Mouse (Mus musculus): ENCODE measurements around the gene Shtn1. TPM values are rescaled to one million over a fixed set of nuclear protein-coding genes. Genes with fewer than 3 reads are reported as not detected.

Gene Shtn1
- polyA plus RNA-seq, 1 experiment: 0.10 TPM

GRCm38 (mm10) chr19:59036811-59037210, 39.1 kb downstream of the Shtn1 start:
- Histone ChIP-seq H3K4me3 (no peak overlapping the region), H3K27me3 (ENCODE audit: control insufficient read depth, insufficient read depth, insufficient read length) (peaks cover 18% of the 10 kb centered on the region), H3ac (ENCODE audit: control insufficient read depth, insufficient read length) (no peak overlapping the region), H3K4me2 (ENCODE audit: low read depth) (no peak overlapping the region), H3K79me2 (ENCODE audit: control insufficient read depth, insufficient read depth) (no peaks in the 10 kb centered on the region), H3K36me3 (ENCODE audit: control insufficient read depth, insufficient read depth) (no peaks in the 10 kb centered on the region)
- TF ChIP-seq USF1 (IDR thresholded peaks at IDR 0.05; ENCODE audit: low read depth) (no peak), POLR2AphosphoS2 (IDR thresholded peaks at IDR 0.05; ENCODE audit: insufficient read length, low read depth) (no peak), SRF (IDR thresholded peaks at IDR 0.05; ENCODE audit: control insufficient read depth, insufficient read length, low read depth) (no peak), REST (IDR thresholded peaks at IDR 0.05; ENCODE audit: insufficient read depth, insufficient read length) (no peak), POLR2A (IDR thresholded peaks at IDR 0.05; ENCODE audit: insufficient read length, low read depth) (no peak), MAX (IDR thresholded peaks at IDR 0.05; ENCODE audit: low read depth) (no peak), TCF3 (IDR thresholded peaks at IDR 0.05; ENCODE audit: insufficient read length, low read depth) (no peak), CEBPB (IDR thresholded peaks at IDR 0.05; ENCODE audit: insufficient read depth, poor library complexity, severe bottlenecking) (no peak), TCF12 (IDR thresholded peaks at IDR 0.05; ENCODE audit: insufficient read depth, poor library complexity, severe bottlenecking) (no peak), MYOD1 (IDR thresholded peaks at IDR 0.05; ENCODE audit: control insufficient read depth in 1 of 3, insufficient read length in 2 of 3, low read depth in 2 of 3) (no peak), E2F4 (IDR thresholded peaks at IDR 0.05; ENCODE audit: insufficient read depth) (no peak), MYOG (IDR thresholded peaks at IDR 0.05; ENCODE audit: control insufficient read depth in 1 of 3, insufficient read depth in 1 of 3, insufficient read length in 2 of 3, low read depth in 2 of 3) (no peak)

- Histone ChIP-seq H3ac (ENCODE audit: control insufficient read depth, insufficient read length) (no peak overlapping the region), H3K27me3 (ENCODE audit: control insufficient read depth, insufficient read depth, insufficient read length) (peaks cover 21% of the 10 kb centered on the region), H3K4me3 (no peak overlapping the region), H3K79me2 (ENCODE audit: control insufficient read depth, insufficient read depth) (no peaks in the 10 kb centered on the region), H3K36me3 (ENCODE audit: control insufficient read depth, insufficient read depth) (no peaks in the 10 kb centered on the region), H3K4me2 (ENCODE audit: low read depth) (no peak overlapping the region)
- TF ChIP-seq MYOD1 (IDR thresholded peaks at IDR 0.05; ENCODE audit: control insufficient read depth in 1 of 3, insufficient read length in 2 of 3, low read depth in 2 of 3) (peak in 2 of 3 experiments; percentile 29 to 53), MYOG (IDR thresholded peaks at IDR 0.05; ENCODE audit: control insufficient read depth in 1 of 3, insufficient read depth in 1 of 3, insufficient read length in 2 of 3, low read depth in 2 of 3) (peak in 2 of 3 experiments; percentile 39 to 56), TCF3 (IDR thresholded peaks at IDR 0.05; ENCODE audit: insufficient read length, low read depth) (no peak)
These were observed 42.7 kb downstream of the Shtn1 start for GRCm38 (mm10) chr19:59033241-59033640.

GRCm38 (mm10) chr19:59030221-59030620, 45.7 kb downstream of the Shtn1 start:
- Histone ChIP-seq H3K4me3 (no peak overlapping the region), H3ac (ENCODE audit: control insufficient read depth, insufficient read length) (no peak overlapping the region), H3K4me2 (ENCODE audit: low read depth) (no peak overlapping the region), H3K27me3 (ENCODE audit: control insufficient read depth, insufficient read depth, insufficient read length) (peaks cover 41% of the 10 kb centered on the region), H3K36me3 (ENCODE audit: control insufficient read depth, insufficient read depth) (no peaks in the 10 kb centered on the region), H3K79me2 (ENCODE audit: control insufficient read depth, insufficient read depth) (no peaks in the 10 kb centered on the region)
- no peak for TF ChIP-seq TCF3 (IDR thresholded peaks at IDR 0.05; ENCODE audit: insufficient read length, low read depth)
- TF ChIP-seq MAX (IDR thresholded peaks at IDR 0.05; ENCODE audit: low read depth): no peak
- no peak for TF ChIP-seq REST (IDR thresholded peaks at IDR 0.05; ENCODE audit: insufficient read depth, insufficient read length)
- TF ChIP-seq SRF (IDR thresholded peaks at IDR 0.05; ENCODE audit: control insufficient read depth, insufficient read length, low read depth): no peak

GRCm38 (mm10) chr19:59029011-59029410, 46.9 kb downstream of the Shtn1 start:
- no peak overlapping the region for H3K4me2 ChIP-seq (ENCODE audit: low read depth)
- no peaks in the 10 kb centered on the region for H3K79me2 ChIP-seq (ENCODE audit: control insufficient read depth, insufficient read depth)
- no peak overlapping the region for H3ac ChIP-seq (ENCODE audit: control insufficient read depth, insufficient read length)
- H3K36me3 ChIP-seq (ENCODE audit: control insufficient read depth, insufficient read depth): no peaks in the 10 kb centered on the region
- H3K4me3 ChIP-seq: no peak overlapping the region
- peaks cover 40% of the 10 kb centered on the region for H3K27me3 ChIP-seq (ENCODE audit: control insufficient read depth, insufficient read depth, insufficient read length)
- no peak for TF ChIP-seq USF1 (IDR thresholded peaks at IDR 0.05; ENCODE audit: low read depth)
- no peak for TF ChIP-seq TCF12 (IDR thresholded peaks at IDR 0.05; ENCODE audit: insufficient read depth, poor library complexity, severe bottlenecking)
- TF ChIP-seq REST (IDR thresholded peaks at IDR 0.05; ENCODE audit: insufficient read depth, insufficient read length): no peak
- no peak for TF ChIP-seq CEBPB (IDR thresholded peaks at IDR 0.05; ENCODE audit: insufficient read depth, poor library complexity, severe bottlenecking)
- no peak for TF ChIP-seq POLR2AphosphoS2 (IDR thresholded peaks at IDR 0.05; ENCODE audit: insufficient read length, low read depth)
- TF ChIP-seq MYOD1 (IDR thresholded peaks at IDR 0.05; ENCODE audit: control insufficient read depth in 1 of 3, insufficient read length in 2 of 3, low read depth in 2 of 3): no peak
- TF ChIP-seq TCF3 (IDR thresholded peaks at IDR 0.05; ENCODE audit: insufficient read length, low read depth): no peak
- TF ChIP-seq MYOG (IDR thresholded peaks at IDR 0.05; ENCODE audit: control insufficient read depth in 1 of 3, insufficient read depth in 1 of 3, insufficient read length in 2 of 3, low read depth in 2 of 3): no peak
- TF ChIP-seq SRF (IDR thresholded peaks at IDR 0.05; ENCODE audit: control insufficient read depth, insufficient read length, low read depth): no peak
- TF ChIP-seq E2F4 (IDR thresholded peaks at IDR 0.05; ENCODE audit: insufficient read depth): no peak
- TF ChIP-seq MAX (IDR thresholded peaks at IDR 0.05; ENCODE audit: low read depth): no peak
- TF ChIP-seq POLR2A (IDR thresholded peaks at IDR 0.05; ENCODE audit: insufficient read length, low read depth): no peak

GRCm38 (mm10) chr19:59028130-59028529, 47.8 kb downstream of the Shtn1 start:
- Histone ChIP-seq H3K79me2 (ENCODE audit: control insufficient read depth, insufficient read depth) (no peaks in the 10 kb centered on the region), H3K4me2 (ENCODE audit: low read depth) (no peak overlapping the region), H3K27me3 (ENCODE audit: control insufficient read depth, insufficient read depth, insufficient read length) (peaks cover 37% of the 10 kb centered on the region), H3ac (ENCODE audit: control insufficient read depth, insufficient read length) (no peak overlapping the region), H3K36me3 (ENCODE audit: control insufficient read depth, insufficient read depth) (no peaks in the 10 kb centered on the region), H3K4me3 (no peak overlapping the region)
- no peak for TF ChIP-seq TCF3 (IDR thresholded peaks at IDR 0.05; ENCODE audit: insufficient read length, low read depth)
- no peak for TF ChIP-seq MYOG (IDR thresholded peaks at IDR 0.05; ENCODE audit: control insufficient read depth in 1 of 3, insufficient read depth in 1 of 3, insufficient read length in 2 of 3, low read depth in 2 of 3)
- no peak for TF ChIP-seq TCF12 (IDR thresholded peaks at IDR 0.05; ENCODE audit: insufficient read depth, poor library complexity, severe bottlenecking)
- TF ChIP-seq POLR2AphosphoS2 (IDR thresholded peaks at IDR 0.05; ENCODE audit: insufficient read length, low read depth): no peak
- no peak for TF ChIP-seq SRF (IDR thresholded peaks at IDR 0.05; ENCODE audit: control insufficient read depth, insufficient read length, low read depth)
